Mouse (Mus musculus): ENCODE results near the gene Cx3cr1. TPM values are rescaled to one million over a fixed set of nuclear protein-coding genes. Genes with fewer than 3 reads are reported as not detected.

Gene Cx3cr1
- polyA plus RNA-seq, 1 experiment from 2014 or later: 10.5 TPM

DNA sequence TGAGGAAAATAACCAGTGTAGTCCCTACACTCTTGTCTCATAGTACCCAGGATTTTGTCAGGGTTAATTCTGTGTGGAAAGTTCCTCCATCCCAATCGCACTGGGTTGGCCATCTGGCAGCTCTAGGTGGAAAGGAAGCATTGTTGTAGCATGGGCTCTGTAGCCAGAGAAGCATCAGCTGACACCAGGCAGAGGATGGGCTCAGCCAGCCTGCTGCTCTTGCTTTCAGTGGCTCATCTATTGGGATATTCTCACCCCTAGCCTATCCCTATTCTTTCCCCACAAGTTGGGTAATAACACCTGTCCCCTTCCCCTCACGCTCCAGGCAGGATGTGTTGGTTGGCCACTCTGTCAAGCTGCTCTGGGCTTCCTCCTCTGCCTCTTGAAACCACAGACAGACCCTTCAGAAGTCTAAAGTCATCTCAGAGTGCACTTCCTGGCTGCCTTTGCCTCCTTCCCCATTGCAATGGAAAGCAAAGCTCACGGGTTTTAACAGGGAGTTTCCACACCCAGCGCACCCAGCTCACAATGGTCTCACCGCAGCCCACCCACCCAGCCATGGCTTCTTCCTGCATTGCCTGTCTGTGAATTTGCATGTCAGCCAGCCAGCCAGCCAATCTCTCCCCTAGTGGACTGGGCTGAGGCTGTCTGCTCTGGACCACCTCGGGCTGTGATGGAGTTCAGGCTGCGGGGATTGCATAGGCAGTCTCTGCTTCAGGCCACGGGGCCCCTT is 15.0 kb downstream of the Cx3cr1 start:
- no peak overlapping the region for H3K4me2 ChIP-seq
- ATAC-seq (ENCODE audit: low FRiP score): no peak
- no peak overlapping the region for H3K27ac ChIP-seq (replicated peaks)
- no peak overlapping the region for H3K4me3 ChIP-seq (replicated peaks)
- no peak overlapping the region for H3K9ac ChIP-seq (replicated peaks)
- H3K9me3 ChIP-seq (replicated peaks): no peaks in the 10 kb centered on the region
- no peaks in the 10 kb centered on the region for H3K4me1 ChIP-seq
- H3K36me3 ChIP-seq: no peaks in the 10 kb centered on the region
- H3K27me3 ChIP-seq (replicated peaks): no peaks in the 10 kb centered on the region
- WGBS: 44% methylated on average over 8 of the region's 8 CpGs

DNA sequence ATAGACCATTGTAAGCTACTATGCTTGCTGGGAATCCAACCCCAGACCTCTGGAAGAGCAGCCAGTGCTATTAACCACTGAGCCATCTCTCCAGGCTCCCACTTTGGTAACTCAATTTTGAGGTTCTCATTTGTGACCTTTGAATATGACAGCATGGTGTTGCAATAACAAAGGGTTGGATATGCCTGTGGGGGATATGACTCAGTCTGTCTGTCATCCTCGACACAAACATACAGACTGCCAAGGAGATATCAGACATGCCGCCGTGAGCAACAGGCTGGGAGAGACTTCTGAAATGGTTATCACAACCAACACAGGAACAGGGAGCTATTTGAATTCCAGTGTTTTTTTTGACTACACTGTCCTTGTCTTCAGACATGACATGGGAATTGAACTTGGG is 20.3 kb downstream of the Cx3cr1 start:
- Histone ChIP-seq H3K4me3 (replicated peaks) (no peak overlapping the region), H3K9ac (replicated peaks) (no peak overlapping the region), H3K27ac (replicated peaks) (no peak overlapping the region), H3K4me1 (no peaks in the 10 kb centered on the region), H3K4me2 (no peak overlapping the region), H3K27me3 (replicated peaks) (no peaks in the 10 kb centered on the region), H3K36me3 (no peaks in the 10 kb centered on the region), H3K9me3 (replicated peaks) (no peaks in the 10 kb centered on the region)
- 83% methylated on average over 3 of the region's 3 CpGs for WGBS
- ATAC-seq (ENCODE audit: low FRiP score): no peak

DNA sequence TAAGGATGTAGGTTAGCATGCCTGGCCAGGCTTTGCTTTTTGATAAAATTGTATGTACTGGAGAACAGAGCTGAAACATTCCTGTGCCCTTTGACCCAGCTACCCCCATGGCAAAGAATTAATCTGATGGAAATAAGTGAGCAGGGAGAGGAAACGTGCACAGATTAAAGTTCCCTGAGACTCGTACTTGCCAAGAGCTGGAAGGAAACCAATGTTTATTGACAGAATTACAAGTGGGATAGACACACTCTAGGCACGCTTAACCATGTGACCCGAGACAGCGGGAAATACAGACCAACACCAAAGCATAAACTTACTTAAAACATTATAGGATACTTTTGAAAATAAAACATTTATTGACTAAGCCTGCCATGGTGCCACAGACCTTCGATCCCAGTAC is 21.2 kb downstream of the Cx3cr1 start:
- no peaks in the 10 kb centered on the region for H3K27me3 ChIP-seq (replicated peaks)
- no peaks in the 10 kb centered on the region for H3K9me3 ChIP-seq (replicated peaks)
- no peak overlapping the region for H3K4me2 ChIP-seq
- no peak overlapping the region for H3K4me3 ChIP-seq (replicated peaks)
- no peaks in the 10 kb centered on the region for H3K36me3 ChIP-seq
- no peak overlapping the region for H3K27ac ChIP-seq (replicated peaks)
- WGBS: 83% methylated on average over 6 of the region's 6 CpGs
- ATAC-seq (ENCODE audit: low FRiP score): no peak
- H3K4me1 ChIP-seq: no peaks in the 10 kb centered on the region
- no peak overlapping the region for H3K9ac ChIP-seq (replicated peaks)

DNA sequence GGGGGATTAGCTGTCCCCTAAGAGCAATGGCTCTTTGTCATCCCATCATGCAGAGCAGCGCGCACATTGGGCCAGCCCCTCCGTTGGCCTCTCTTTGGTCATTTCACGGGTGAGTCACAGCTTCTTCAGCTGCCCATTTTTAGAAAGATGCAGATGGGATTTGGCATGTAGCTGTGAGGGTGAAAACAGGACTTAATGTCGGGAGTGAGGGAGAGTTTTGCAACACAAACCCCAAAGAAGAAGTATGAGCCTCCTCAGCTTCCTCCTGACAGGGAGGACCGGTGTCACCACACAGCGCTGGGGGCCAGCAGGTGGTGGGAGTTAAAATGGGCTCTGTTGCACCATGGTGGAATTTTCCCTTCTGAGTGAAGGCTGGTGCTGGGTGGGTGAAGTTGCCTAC is 26.6 kb downstream of the Cx3cr1 start:
- WGBS: 86% methylated on average over 7 of the region's 7 CpGs
- Histone ChIP-seq H3K9ac (replicated peaks) (no peak overlapping the region), H3K9me3 (replicated peaks) (no peaks in the 10 kb centered on the region), H3K4me3 (replicated peaks) (no peak overlapping the region), H3K27me3 (replicated peaks) (no peaks in the 10 kb centered on the region), H3K4me2 (no peak overlapping the region), H3K4me1 (no peaks in the 10 kb centered on the region), H3K27ac (replicated peaks) (no peak overlapping the region), H3K36me3 (no peaks in the 10 kb centered on the region)
- no peak for ATAC-seq (ENCODE audit: low FRiP score)

DNA sequence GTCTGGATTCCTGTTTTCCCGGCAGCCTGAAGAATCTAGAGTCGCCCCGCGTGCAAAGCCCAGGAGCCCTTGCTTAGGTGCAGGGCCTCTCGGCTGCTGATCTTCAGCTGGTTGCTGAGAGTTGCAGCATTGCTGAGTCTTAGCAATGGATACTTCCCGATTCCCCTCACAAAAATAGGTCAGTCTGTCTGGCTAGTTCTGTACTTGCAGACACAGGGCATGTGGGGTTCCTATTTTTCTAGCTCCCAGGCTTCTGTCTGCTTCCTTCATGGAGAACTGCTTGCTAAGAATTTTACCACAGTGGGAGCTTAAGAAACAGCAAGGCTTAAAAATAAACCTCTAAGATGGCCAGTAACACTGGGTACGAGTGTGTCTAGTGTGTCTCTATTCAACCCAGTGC is 32.3 kb downstream of the Cx3cr1 start:
- no peak overlapping the region for H3K9ac ChIP-seq (replicated peaks)
- H3K27ac ChIP-seq (replicated peaks): no peak overlapping the region
- H3K4me3 ChIP-seq (replicated peaks): no peak overlapping the region
- WGBS: 90% methylated on average over 7 of the region's 7 CpGs
- no peaks in the 10 kb centered on the region for H3K4me1 ChIP-seq
- H3K27me3 ChIP-seq (replicated peaks): no peaks in the 10 kb centered on the region
- no peak overlapping the region for H3K4me2 ChIP-seq
- no peaks in the 10 kb centered on the region for H3K36me3 ChIP-seq
- ATAC-seq (ENCODE audit: low FRiP score): no peak
- no peaks in the 10 kb centered on the region for H3K9me3 ChIP-seq (replicated peaks)

GRCm38 (mm10) chr9:120034375-120034774 is 35.3 kb downstream of the Cx3cr1 start:
- Histone ChIP-seq H3K27ac (replicated peaks) (no peak overlapping the region), H3K27me3 (replicated peaks) (no peaks in the 10 kb centered on the region), H3K9me3 (replicated peaks) (no peaks in the 10 kb centered on the region), H3K4me2 (no peak overlapping the region), H3K9ac (replicated peaks) (no peak overlapping the region), H3K4me3 (replicated peaks) (no peak overlapping the region), H3K4me1 (no peaks in the 10 kb centered on the region), H3K36me3 (no peaks in the 10 kb centered on the region)
- no peak for ATAC-seq (ENCODE audit: low FRiP score)
- WGBS: 79% methylated on average over 8 of the region's 8 CpGs

DNA sequence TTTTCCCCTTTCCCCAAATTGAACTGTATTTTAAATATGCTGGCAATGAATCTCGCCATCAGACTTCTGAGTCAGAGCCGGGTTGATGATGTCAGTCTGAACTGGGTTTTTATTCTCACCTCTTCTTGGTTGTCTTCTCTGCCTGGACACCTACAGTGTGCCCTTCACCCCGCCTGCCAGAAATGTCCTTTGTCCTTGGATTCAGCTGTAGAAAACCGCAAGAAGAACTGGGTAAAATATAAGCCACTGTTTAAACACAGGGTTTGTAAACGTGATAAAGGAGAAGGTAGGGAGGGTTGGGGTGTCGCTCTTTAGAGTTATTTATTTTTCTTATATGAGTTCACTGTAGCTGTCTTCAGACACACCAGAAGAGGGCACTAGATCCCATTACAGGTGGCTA is 37.0 kb downstream of the Cx3cr1 start:
- Histone ChIP-seq H3K27me3 (replicated peaks) (no peaks in the 10 kb centered on the region), H3K36me3 (no peaks in the 10 kb centered on the region), H3K9ac (replicated peaks) (no peak overlapping the region), H3K4me1 (peaks cover under 1% of the 10 kb centered on the region; the same call in 1 of the 2 replicates), H3K4me3 (replicated peaks) (no peak overlapping the region), H3K27ac (replicated peaks) (no peak overlapping the region), H3K9me3 (replicated peaks) (no peaks in the 10 kb centered on the region), H3K4me2 (no peak overlapping the region)
- 90% methylated on average over 6 of the region's 6 CpGs for whole genome bisulfite sequencing
- ATAC-seq (ENCODE audit: low FRiP score): no peak

- Histone ChIP-seq H3K9me3 (replicated peaks) (no peaks in the 10 kb centered on the region), H3K4me3 (replicated peaks) (no peak overlapping the region), H3K27me3 (replicated peaks) (no peaks in the 10 kb centered on the region), H3K27ac (replicated peaks) (no peak overlapping the region), H3K9ac (replicated peaks) (no peak overlapping the region), H3K36me3 (no peaks in the 10 kb centered on the region), H3K4me1 (peaks cover 7% of the 10 kb centered on the region), H3K4me2 (no peak overlapping the region)
- 87% methylated on average over 10 of the region's 10 CpGs for WGBS
- ATAC-seq (ENCODE audit: low FRiP score): no peak
Measured at GRCm38 (mm10) chr9:120030421-120030820, 39.3 kb downstream of the Cx3cr1 start.

GRCm38 (mm10) chr9:120029880-120030279 is 39.8 kb downstream of the Cx3cr1 start:
- H3K27ac ChIP-seq (replicated peaks): no peak overlapping the region
- H3K4me1 ChIP-seq: peaks cover 7% of the 10 kb centered on the region
- H3K9me3 ChIP-seq (replicated peaks): no peaks in the 10 kb centered on the region
- no peaks in the 10 kb centered on the region for H3K27me3 ChIP-seq (replicated peaks)
- ATAC-seq (ENCODE audit: low FRiP score): no peak
- no peak overlapping the region for H3K4me3 ChIP-seq (replicated peaks)
- no peaks in the 10 kb centered on the region for H3K36me3 ChIP-seq
- 90% methylated on average over 6 of the region's 6 CpGs for WGBS
- H3K9ac ChIP-seq (replicated peaks): no peak overlapping the region
- H3K4me2 ChIP-seq: no peak overlapping the region

DNA sequence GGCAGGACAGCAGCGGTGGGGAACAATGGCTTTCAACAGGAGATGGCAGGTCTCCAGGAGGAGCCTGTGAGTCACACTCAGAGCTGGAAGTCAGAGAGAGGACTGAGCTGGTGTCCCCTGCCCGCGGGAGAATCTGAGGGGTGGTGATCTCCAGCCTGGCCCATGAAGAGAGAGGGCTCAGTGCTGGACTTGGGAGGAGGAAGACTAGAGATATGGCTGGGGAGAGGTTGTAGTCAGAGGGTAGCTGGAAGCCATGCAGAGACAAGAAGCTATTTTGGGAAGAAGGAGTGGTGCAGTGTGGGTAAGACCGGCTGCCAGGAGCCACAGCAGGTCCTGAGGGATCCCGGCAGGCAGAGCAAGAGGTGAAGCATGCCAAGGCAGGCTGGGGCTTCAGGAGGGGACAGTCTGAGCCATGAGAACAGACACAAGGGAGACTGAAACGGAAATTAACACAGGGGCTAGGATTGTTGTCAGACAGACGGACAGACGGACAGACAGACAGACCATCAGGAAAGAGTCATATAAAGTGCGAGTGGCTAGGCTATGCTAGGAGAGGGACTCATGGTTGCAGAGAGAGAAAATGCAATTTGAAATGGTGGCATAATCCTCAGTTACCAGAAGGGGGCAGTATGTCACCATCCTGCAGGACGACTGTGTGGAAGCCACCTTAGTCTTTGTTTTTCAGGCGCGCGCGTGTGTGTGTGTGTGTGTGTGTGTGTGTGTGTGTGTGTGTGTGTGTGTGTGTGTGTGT is 42.1 kb downstream of the Cx3cr1 start:
- 31% methylated on average over 14 of the region's 14 CpGs for WGBS
- no peak for ATAC-seq (ENCODE audit: low FRiP score)
- H3K4me2 ChIP-seq: no peak overlapping the region

DNA sequence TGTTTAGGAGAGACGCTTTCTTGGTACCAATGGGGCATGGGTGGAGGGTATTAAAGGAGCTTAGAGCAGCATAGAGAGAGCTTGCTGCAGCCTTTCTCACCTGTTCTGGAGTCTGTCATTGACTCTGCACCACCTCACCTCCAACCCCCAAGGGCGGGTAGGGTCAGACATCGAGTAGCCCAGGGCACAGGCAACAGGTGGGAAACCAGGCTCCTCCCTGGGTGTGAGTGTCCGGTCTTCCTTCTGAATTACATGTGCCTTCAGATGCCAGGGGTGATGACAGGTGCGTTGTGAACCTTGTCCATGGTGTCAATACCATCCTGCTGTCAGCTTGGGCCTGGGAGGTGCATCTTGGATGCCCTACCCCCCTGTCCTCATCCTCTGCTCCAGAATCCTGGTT is 45.1 kb downstream of the Cx3cr1 start:
- ATAC-seq (ENCODE audit: low FRiP score): no peak
- Histone ChIP-seq H3K27me3 (replicated peaks) (no peaks in the 10 kb centered on the region), H3K4me1 (peaks cover 10% of the 10 kb centered on the region), H3K36me3 (no peaks in the 10 kb centered on the region), H3K9me3 (replicated peaks) (no peaks in the 10 kb centered on the region), H3K9ac (replicated peaks) (no peak overlapping the region), H3K4me2 (no peak overlapping the region), H3K4me3 (replicated peaks) (no peak overlapping the region), H3K27ac (replicated peaks) (no peak overlapping the region)
- WGBS: 81% methylated on average over 5 of the region's 5 CpGs

More for the DNA sequence above, 42.1 kb downstream of the Cx3cr1 start:
- H3K27ac ChIP-seq (replicated peaks): no peak overlapping the region
- H3K4me3 ChIP-seq (replicated peaks): no peak overlapping the region
- no peak overlapping the region for H3K9ac ChIP-seq (replicated peaks)
- H3K27me3 ChIP-seq (replicated peaks): no peaks in the 10 kb centered on the region
- no peaks in the 10 kb centered on the region for H3K9me3 ChIP-seq (replicated peaks)
- H3K4me1 ChIP-seq: peaks cover 7% of the 10 kb centered on the region
- H3K36me3 ChIP-seq: no peaks in the 10 kb centered on the region

- peaks cover 10% of the 10 kb centered on the region for H3K4me1 ChIP-seq
- no peak overlapping the region for H3K4me3 ChIP-seq (replicated peaks)
- no peak overlapping the region for H3K27ac ChIP-seq (replicated peaks)
- 76% methylated on average over 10 of the region's 10 CpGs for WGBS
- no peak for ATAC-seq (ENCODE audit: low FRiP score)
- no peaks in the 10 kb centered on the region for H3K9me3 ChIP-seq (replicated peaks)
- no peaks in the 10 kb centered on the region for H3K36me3 ChIP-seq
- no peak overlapping the region for H3K9ac ChIP-seq (replicated peaks)
- no peak overlapping the region for H3K4me2 ChIP-seq
- H3K27me3 ChIP-seq (replicated peaks): no peaks in the 10 kb centered on the region
Measured at GRCm38 (mm10) chr9:120024171-120024570, 45.5 kb downstream of the Cx3cr1 start.

All from neural tube, embryonic 15.5 days (tissue).